ENCODE assay signal across 16 mouse cellular contexts in the genomic region with DNA sequence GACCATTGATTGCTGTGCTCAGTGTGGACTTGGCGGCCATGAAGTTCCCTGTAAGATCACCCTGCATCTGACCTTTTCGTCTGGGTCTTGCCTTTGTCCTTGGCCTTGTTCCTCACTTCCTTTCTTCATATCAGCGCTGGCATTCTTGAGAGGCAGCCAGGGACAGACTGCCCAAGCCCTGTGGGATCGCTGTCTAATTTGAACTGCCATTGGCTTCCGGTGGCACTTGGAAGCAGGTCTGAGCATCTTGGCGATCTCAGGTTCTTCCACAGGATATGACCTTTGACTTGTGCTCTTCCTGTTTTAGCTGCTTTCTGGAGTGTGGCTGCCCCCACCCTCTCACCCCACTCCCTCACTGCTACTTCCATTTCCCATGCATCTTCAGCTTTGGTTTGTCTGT.
DNase-seq lines count a peak whose midpoint lies in the region; ATAC-seq and TF ChIP-seq lines count a peak whose summit lies in the region.
"Had no signal": no experiment of that assay in that cellular context is flagged by ENCODE, and none has a peak within 500 bp of the region (broad histone marks: within the 10 kb centered on the region; RNA-seq: fewer than 3 reads in every experiment).

No protein-coding gene starts in this region.

- H3K4me2 ChIP-seq in intestine, postnatal 0 days (replicated peaks; ENCODE audit: low read depth): no peak overlapping the region
- H3K4me2 ChIP-seq: embryonic facial prominence, embryonic 15.5 days; liver, embryonic 11.5 days; neural tube, embryonic 15.5 days had no signal

- 34% methylated on average over 6 of the region's 6 CpGs for WGBS in lung, adult 2 months
- 68% methylated on average over 6 of the region's 6 CpGs for WGBS in intestine, postnatal 0 days

- H3K36me3 ChIP-seq in intestine, postnatal 0 days (ENCODE audit: control insufficient read depth, insufficient read depth): no peaks in the 10 kb centered on the region
- H3K36me3 ChIP-seq: embryonic facial prominence, embryonic 15.5 days; G1E; midbrain, embryonic 10.5 days; neural tube, embryonic 15.5 days had no signal

- H3K9ac ChIP-seq in intestine, postnatal 0 days (ENCODE audit: low read depth, low read length): no peak overlapping the region
- H3K9ac ChIP-seq: embryonic facial prominence, embryonic 15.5 days; neural tube, embryonic 15.5 days had no signal

- no peak for TF ChIP-seq POLR2A in lung, adult 2 months (IDR thresholded peaks at IDR 0.05; ENCODE audit: borderline replicate concordance, extremely low read depth, low read depth, low read length)

- no peaks in the 10 kb centered on the region for H3K9me3 ChIP-seq in intestine, postnatal 0 days (ENCODE audit: control insufficient read depth)
- H3K9me3 ChIP-seq: embryonic facial prominence, embryonic 15.5 days; midbrain, embryonic 10.5 days; neural tube, embryonic 15.5 days had no signal

- TF ChIP-seq CTCF in lung, adult 2 months (IDR thresholded peaks at IDR 0.05; ENCODE audit: insufficient read depth, low read length): no peak
- TF ChIP-seq CTCF in intestine, postnatal 0 days (IDR thresholded peaks at IDR 0.05; ENCODE audit: low read depth): no peak

- no peak overlapping the region for H3K27ac ChIP-seq in intestine, postnatal 0 days (ENCODE audit: low read depth, low read length)
- H3K27ac ChIP-seq: embryonic facial prominence, embryonic 15.5 days; hindbrain, postnatal 0 days; midbrain, embryonic 10.5 days; neural tube, embryonic 15.5 days had no signal

- no peak for ATAC-seq in intestine, postnatal 0 days
- ATAC-seq: hindbrain, postnatal 0 days had no signal

- no peaks in the 10 kb centered on the region for H3K27me3 ChIP-seq in intestine, postnatal 0 days (replicated peaks; ENCODE audit: control insufficient read depth, insufficient read depth, low read length)
- H3K27me3 ChIP-seq: embryonic facial prominence, embryonic 15.5 days; neural tube, embryonic 15.5 days had no signal

- peaks cover 15% of the 10 kb centered on the region for H3K4me1 ChIP-seq in lung, adult 2 months (ENCODE audit: control insufficient read depth, insufficient read depth, low read length)
- peaks cover 5% of the 10 kb centered on the region; the same call in 1 of the 2 replicates for H3K4me1 ChIP-seq in intestine, postnatal 0 days (replicated peaks; ENCODE audit: control insufficient read depth, insufficient read depth, low read length)

- DNase-seq in embryo, embryonic 10 days (ENCODE audit: low spot score): peak; percentile 73
- DNase-seq in embryo, embryonic 11 days: no peak
- peak; percentile 23 to 41 for DNase-seq in adrenal gland, adult 18-20 months (ENCODE audit: low spot score in 2 of 2)
- peak; percentile 77 to 78 for DNase-seq in heart, adult 9 months (ENCODE audit: low spot score in 2 of 2)
- DNase-seq in lung, adult 2 months: peak; percentile 20
- no peak for DNase-seq in urinary bladder, adult 2 months (ENCODE audit: low spot score)
- DNase-seq in ovary, postnatal 14 days (ENCODE audit: low spot score): no peak
- DNase-seq: cerebellum, adult 2 months; thymus, adult 18-20 months had no signal

- no peak overlapping the region for H3K4me3 ChIP-seq in lung, adult 2 months (replicated peaks; ENCODE audit: extremely low read depth, low read depth, low read length)
- no peak overlapping the region for H3K4me3 ChIP-seq in intestine, postnatal 0 days (ENCODE audit: low read depth, low read length)
- H3K4me3 ChIP-seq: embryonic facial prominence, embryonic 15.5 days; midbrain, embryonic 10.5 days; neural tube, embryonic 15.5 days had no signal

Comparison
In these comparisons a context has a peak if more than half of its experiments do, and no peak if none do; other contexts are left out.
1. DNase-seq: peak in embryo, embryonic 10 days (single experiment), adrenal gland, adult 18-20 months (2 of 2), heart, adult 9 months (2 of 2) and lung, adult 2 months (single experiment); none in embryo, embryonic 11 days (single experiment), urinary bladder, adult 2 months (single experiment) and ovary, postnatal 14 days (single experiment).